Mouse (Mus musculus) forebrain, embryonic 16.5 days (tissue): ENCODE measurements around the gene Mex3d. TPM values are rescaled to one million over a fixed set of nuclear protein-coding genes. Genes with fewer than 3 reads are reported as not detected.

Experiments
- ATAC-seq: fragments of 200-750 bp; cut with Nextera tagmentation; 2 replicates; pipeline ENCODE4 v1.8.0; 2017; ENCODE audit warnings: mild to moderate bottlenecking, moderate library complexity
- H3K27ac ChIP-seq: fragments of 300-500 bp; sonication (generic); 2 replicates; pipeline ENCODE4 v1.5.1; 2014; ENCODE audit warnings: low read length, control low read depth
- H3K27me3 ChIP-seq: fragments of 300-500 bp; sonication (generic); replicated peaks from 2 replicates; pipeline ENCODE4 v1.6.1; 2014; ENCODE audit warnings: low read length; ENCODE audit not compliant: control insufficient read depth, insufficient read depth
- H3K36me3 ChIP-seq: fragments of 300-500 bp; sonication (generic); 2 replicates; pipeline ENCODE4 v1.6.1; 2014; ENCODE audit not compliant: control insufficient read depth, insufficient read depth
- H3K4me1 ChIP-seq: fragments of 300-500 bp; sonication (generic); replicated peaks from 2 replicates; pipeline ENCODE4 v1.6.1; 2014; ENCODE audit warnings: low read length; ENCODE audit not compliant: control insufficient read depth, insufficient read depth
- H3K4me2 ChIP-seq: fragments of 300-500 bp; sonication (generic); 2 replicates; pipeline ENCODE4 v1.6.1; 2014; ENCODE audit warnings: mild to moderate bottlenecking, low read length, control low read depth
- H3K4me3 ChIP-seq: fragments of 300-500 bp; sonication (generic); replicated peaks from 2 replicates; pipeline ENCODE4 v1.5.1; 2014; ENCODE audit warnings: mild to moderate bottlenecking, low read length, control low read depth
- H3K9ac ChIP-seq: fragments of 300-500 bp; sonication (generic); replicated peaks from 2 replicates; pipeline ENCODE4 v1.6.1; 2014; ENCODE audit warnings: low read depth, low read length, control low read depth
- H3K9me3 ChIP-seq: fragments of 300-500 bp; sonication (generic); 2 replicates; pipeline ENCODE4 v1.6.1; 2016; ENCODE audit warnings: low read length; ENCODE audit not compliant: control insufficient read depth
- WGBS: fragments of 180-500 bp; shearing (Covaris S2); extraction: QIAGEN DNeasy Blood & Tissue Kit; methylation state at CpG from one replicate; pipeline ENCODE4 v1.1.7; 2014; 5-methylcytosine and 5-hydroxymethylcytosine counted together
- microRNA-seq: library from miRNA; unstranded; fragments of <30 nt; microRNA quantifications from one replicate; pipeline ENCODE4, GENCODE M21; 2017
- polyA plus RNA-seq: library from polyadenylated mRNA; unstranded; fragments of >200 nt; fragmentation: Nextera tagmentation; extraction: Ambion mirVana; gene quantifications from 2 replicates; pipeline ENCODE4 v1.2.1, GENCODE M21; 2015

Gene Mex3d
- polyA plus RNA-seq, 1 experiment from 2014 or later = 16.3 TPM

GRCm38 (mm10) chr10:80331636-80332524 lies 55.6 kb downstream of the Mex3d start:
- Histone ChIP-seq H3K9ac (no peak overlapping the region), H3K36me3 (no peaks in the 10 kb centered on the region), H3K4me1 (peaks cover 8% of the 10 kb centered on the region), H3K4me3 (no peak overlapping the region), H3K27me3 (no peaks in the 10 kb centered on the region), H3K27ac (no peak overlapping the region), H3K4me2 (no peak overlapping the region), H3K9me3 (no peaks in the 10 kb centered on the region)
- 82% methylated on average over 10 of the region's 10 CpGs for WGBS
- ATAC-seq = no peak

- Histone ChIP-seq H3K27ac (no peak overlapping the region), H3K36me3 (no peaks in the 10 kb centered on the region), H3K4me3 (no peak overlapping the region), H3K27me3 (no peaks in the 10 kb centered on the region), H3K9me3 (no peaks in the 10 kb centered on the region), H3K4me1 (peaks cover 8% of the 10 kb centered on the region), H3K4me2 (no peak overlapping the region; the same call in 1 of the 2 replicates), H3K9ac (no peak overlapping the region)
- ATAC-seq = no peak
- WGBS = 71% methylated on average over 2 of the region's 2 CpGs
Measured at GRCm38 (mm10) chr10:80330888-80331287, 56.6 kb downstream of the Mex3d start.

Small RNAs within 50 kb of the gene (microRNA-seq; reads per million reads assigned to microRNA genes)
- not detected for gene Gm22721

Other genes starting within 250 kb of the Mex3d start
- 404 and 433 TPM in 2 replicates for gene Atp5d, start 249.0 kb downstream of the Mex3d start, polyA plus RNA-seq
- gene Cbarp, start 246.8 kb downstream of the Mex3d start, polyA plus RNA-seq = 33.0 and 44.5 TPM in 2 replicates
- 26.5 and 30.9 TPM in 2 replicates for gene Midn, start 239.4 kb downstream of the Mex3d start, polyA plus RNA-seq
- 318 and 335 TPM in 2 replicates for gene Cirbp, start 221.7 kb downstream of the Mex3d start, polyA plus RNA-seq
- gene 1600002K03Rik, start 214.7 kb downstream of the Mex3d start, polyA plus RNA-seq = 8.5 and 10.6 TPM in 2 replicates
- 24.8 and 25.4 TPM in 2 replicates for gene Efna2, start 208.2 kb downstream of the Mex3d start, polyA plus RNA-seq
- 49.0 and 55.4 TPM in 2 replicates for gene Mum1, start 161.2 kb downstream of the Mex3d start, polyA plus RNA-seq
- gene Ndufs7, start 138.5 kb downstream of the Mex3d start, polyA plus RNA-seq = 236 and 272 TPM in 2 replicates
- 22.7 and 24.6 TPM in 2 replicates for gene Gamt, start 126.6 kb downstream of the Mex3d start, polyA plus RNA-seq
- gene Dazap1, start 126.2 kb downstream of the Mex3d start, polyA plus RNA-seq = 61.3 and 61.8 TPM in 2 replicates
- gene Rps15, start 95.2 kb downstream of the Mex3d start, polyA plus RNA-seq = 531 and 538 TPM in 2 replicates
- gene Apc2, start 91.7 kb downstream of the Mex3d start, polyA plus RNA-seq = 222 and 234 TPM in 2 replicates
- gene 2310011J03Rik, start 67.1 kb downstream of the Mex3d start, polyA plus RNA-seq = 32.5 and 34.2 TPM in 2 replicates
- gene Pcsk4, start 58.2 kb downstream of the Mex3d start, polyA plus RNA-seq = 3.1 and 3.9 TPM in 2 replicates
- 2.2 and 3.2 TPM in 2 replicates for gene Reep6, start 57.7 kb downstream of the Mex3d start, polyA plus RNA-seq
- gene Adamtsl5, start 39.2 kb downstream of the Mex3d start, polyA plus RNA-seq = 0.51 and 0.66 TPM in 2 replicates
- 2.2 and 4.5 TPM in 2 replicates for gene Plk5, start 31.2 kb downstream of the Mex3d start, polyA plus RNA-seq
- 247 and 256 TPM in 2 replicates for gene Mbd3, start 11.9 kb upstream of the Mex3d start, polyA plus RNA-seq
- gene Uqcr11, start 19.2 kb upstream of the Mex3d start, polyA plus RNA-seq = 455 and 522 TPM in 2 replicates
- gene Tcf3, start 46.0 kb upstream of the Mex3d start, polyA plus RNA-seq = 63.7 and 74.6 TPM in 2 replicates
- 0.07 and 0.46 TPM in 2 replicates for gene Onecut3, start 107.2 kb upstream of the Mex3d start, polyA plus RNA-seq
- gene Atp8b3, start 151.5 kb upstream of the Mex3d start, polyA plus RNA-seq = 0.16 and 0.23 TPM in 2 replicates
- gene Rexo1, start 173.9 kb upstream of the Mex3d start, polyA plus RNA-seq = 28.1 and 30.3 TPM in 2 replicates
- gene Klf16, start 189.7 kb upstream of the Mex3d start, polyA plus RNA-seq = 9.2 and 10.1 TPM in 2 replicates
- 92.2 and 93.1 TPM in 2 replicates for gene Abhd17a, start 202.7 kb upstream of the Mex3d start, polyA plus RNA-seq
- gene Scamp4, start 215.2 kb upstream of the Mex3d start, polyA plus RNA-seq = 69.9 and 77.2 TPM in 2 replicates
- gene Adat3, start 215.2 kb upstream of the Mex3d start, polyA plus RNA-seq = 6.4 and 6.7 TPM in 2 replicates
- 3.1 and 4.1 TPM in 2 replicates for gene Gm49322, start 218.4 kb upstream of the Mex3d start, polyA plus RNA-seq
- gene Csnk1g2, start 235.2 kb upstream of the Mex3d start, polyA plus RNA-seq = 91.3 and 96.9 TPM in 2 replicates